Mouse (Mus musculus): ENCODE measurements around the gene Fads2.

- TF ChIP-seq POLR2A (IDR thresholded peaks at IDR 0.05; ENCODE audit: control insufficient read depth, extremely low read depth, insufficient read depth, low read length, poor library complexity) (no peak), CTCF (IDR thresholded peaks at IDR 0.05; ENCODE audit: borderline replicate concordance, control insufficient read depth, extremely low read depth, insufficient read depth, low read length, poor library complexity) (no peak)
Measured at GRCm38 (mm10) chr19:10021981-10022380, 79.6 kb downstream of the Fads2 start.
